Mouse (Mus musculus): ENCODE results near the gene Rin3. TPM values are rescaled to one million over a fixed set of nuclear protein-coding genes. Genes with fewer than 3 reads are reported as not detected.

Rin3 gene
- total RNA-seq, 2 experiments from 2014 or later: 2.5 to 3.1 TPM

GRCm38 (mm10) chr12:102416391-102416837, 133.6 kb downstream of the Rin3 start:
- no peak for DNase-seq (ENCODE audit: extremely low spot score in 1 of 2, low spot score in 1 of 2)

GRCm38 (mm10) chr12:102416955-102417510, 134.2 kb downstream of the Rin3 start:
- no peak for DNase-seq (ENCODE audit: extremely low spot score in 1 of 2, low spot score in 1 of 2)

GRCm38 (mm10) chr12:102417701-102418100, 134.9 kb downstream of the Rin3 start:
- DNase-seq (ENCODE audit: extremely low spot score in 1 of 2, low spot score in 1 of 2): no peak

- no peak for DNase-seq (ENCODE audit: extremely low spot score in 1 of 2, low spot score in 1 of 2)
Measured at GRCm38 (mm10) chr12:102419544-102419943, 136.7 kb downstream of the Rin3 start.

GRCm38 (mm10) chr12:102420168-102420890, 137.5 kb downstream of the Rin3 start:
- DNase-seq (ENCODE audit: extremely low spot score in 1 of 2, low spot score in 1 of 2): no peak

- DNase-seq (ENCODE audit: extremely low spot score in 1 of 2, low spot score in 1 of 2): no peak
Measured at GRCm38 (mm10) chr12:102422065-102422464, 139.2 kb downstream of the Rin3 start.

GRCm38 (mm10) chr12:102422623-102423320, 139.9 kb downstream of the Rin3 start:
- no peak for DNase-seq (ENCODE audit: extremely low spot score in 1 of 2, low spot score in 1 of 2)

- no peak for DNase-seq (ENCODE audit: extremely low spot score in 1 of 2, low spot score in 1 of 2)
Measured at GRCm38 (mm10) chr12:102423625-102424024, 140.8 kb downstream of the Rin3 start.

- no peak for DNase-seq (ENCODE audit: extremely low spot score in 1 of 2, low spot score in 1 of 2)
Measured at GRCm38 (mm10) chr12:102424456-102424855, 141.6 kb downstream of the Rin3 start.

GRCm38 (mm10) chr12:102425048-102425578, 142.3 kb downstream of the Rin3 start:
- no peak for DNase-seq (ENCODE audit: extremely low spot score in 1 of 2, low spot score in 1 of 2)

- DNase-seq (ENCODE audit: extremely low spot score in 1 of 2, low spot score in 1 of 2): no peak
Measured at GRCm38 (mm10) chr12:102426285-102426684, 143.4 kb downstream of the Rin3 start.

- DNase-seq (ENCODE audit: extremely low spot score in 1 of 2, low spot score in 1 of 2): no peak
Measured at GRCm38 (mm10) chr12:102429656-102430055, 146.8 kb downstream of the Rin3 start.

GRCm38 (mm10) chr12:102430228-102430627, 147.4 kb downstream of the Rin3 start:
- no peak for DNase-seq (ENCODE audit: extremely low spot score in 1 of 2, low spot score in 1 of 2)

- no peak for DNase-seq (ENCODE audit: extremely low spot score in 1 of 2, low spot score in 1 of 2)
Measured at GRCm38 (mm10) chr12:102432238-102432637, 149.4 kb downstream of the Rin3 start.

- DNase-seq (ENCODE audit: extremely low spot score in 1 of 2, low spot score in 1 of 2): no peak
Measured at GRCm38 (mm10) chr12:102434107-102434506, 151.3 kb downstream of the Rin3 start.

GRCm38 (mm10) chr12:102436939-102437526, 154.2 kb downstream of the Rin3 start:
- DNase-seq (ENCODE audit: extremely low spot score in 1 of 2, low spot score in 1 of 2): no peak

- DNase-seq (ENCODE audit: extremely low spot score in 1 of 2, low spot score in 1 of 2): no peak
Measured at GRCm38 (mm10) chr12:102437952-102438351, 155.1 kb downstream of the Rin3 start.

GRCm38 (mm10) chr12:102438983-102439631, 156.3 kb downstream of the Rin3 start:
- DNase-seq (ENCODE audit: extremely low spot score in 1 of 2, low spot score in 1 of 2): no peak

- peak; percentile 90 to 99 for DNase-seq (ENCODE audit: extremely low spot score in 1 of 2, low spot score in 1 of 2)
Measured at GRCm38 (mm10) chr12:102439632-102440023, 156.8 kb downstream of the Rin3 start, which contains the start of gene Lgmn. TSS of gene Lgmn (minus strand) at chr12:102439813.

Data from layer of hippocampus, postnatal 25 days (tissue).